Mouse (Mus musculus) subcutaneous adipose tissue, adult 2 months (tissue): ENCODE results near the gene Qars. TPM values are rescaled to one million over a fixed set of nuclear protein-coding genes. Genes with fewer than 3 reads are reported as not detected.

Experiments
- polyA plus RNA-seq: library from polyadenylated mRNA; depleted of rRNA; stranded (reverse); fragments of >200 nt; gene quantifications from 2 replicates; pipeline ENCODE4 v1.2.3, GENCODE M21; 2012; ENCODE audit warnings: low replicate concordance; rRNA removed

Gene Qars
- polyA plus RNA-seq: 172 and 318 TPM in 2 replicates

DNA sequence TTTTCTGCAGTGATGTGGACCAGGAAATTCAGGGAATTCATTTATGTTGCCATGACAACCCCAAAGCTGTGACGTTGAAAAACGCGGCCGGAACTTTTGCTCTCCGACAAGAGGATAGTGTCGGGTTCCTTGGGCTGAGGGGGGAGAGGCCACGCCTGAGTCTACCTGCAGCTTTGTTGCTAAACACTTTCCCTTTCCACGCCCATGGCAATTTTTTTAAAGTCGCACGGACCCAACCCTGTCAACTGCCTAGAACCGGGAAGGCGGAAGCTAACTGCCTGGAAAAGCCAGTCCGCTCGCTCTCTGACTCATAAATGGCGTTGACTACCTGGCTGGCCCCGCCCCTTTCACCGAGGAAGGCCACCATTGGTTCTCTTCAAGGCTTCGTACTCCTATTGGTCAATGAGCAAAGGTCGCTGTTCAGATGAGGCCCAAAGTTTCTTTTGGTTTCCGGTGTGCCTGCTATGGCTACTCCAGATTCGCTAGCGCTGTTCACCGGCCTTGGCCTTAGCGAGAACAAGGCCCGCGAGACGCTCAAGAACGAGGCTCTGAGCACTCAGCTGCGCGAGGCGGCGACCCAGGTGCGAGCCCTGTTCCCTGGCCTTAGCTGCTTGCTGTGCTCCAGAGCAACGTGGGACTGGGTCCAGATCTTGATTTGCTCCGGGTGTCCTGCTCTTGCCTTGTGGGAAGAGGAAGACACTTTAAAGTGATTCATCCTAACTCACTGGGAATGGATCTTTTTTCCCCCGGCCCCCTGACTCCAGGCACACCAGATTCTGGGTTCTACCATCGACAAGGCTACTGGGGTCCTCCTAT is at the start of gene Qars:
Gene Qars, plus strand, starts transcription at position 88 of the 816 bp plus-strand sequence.

DNA sequence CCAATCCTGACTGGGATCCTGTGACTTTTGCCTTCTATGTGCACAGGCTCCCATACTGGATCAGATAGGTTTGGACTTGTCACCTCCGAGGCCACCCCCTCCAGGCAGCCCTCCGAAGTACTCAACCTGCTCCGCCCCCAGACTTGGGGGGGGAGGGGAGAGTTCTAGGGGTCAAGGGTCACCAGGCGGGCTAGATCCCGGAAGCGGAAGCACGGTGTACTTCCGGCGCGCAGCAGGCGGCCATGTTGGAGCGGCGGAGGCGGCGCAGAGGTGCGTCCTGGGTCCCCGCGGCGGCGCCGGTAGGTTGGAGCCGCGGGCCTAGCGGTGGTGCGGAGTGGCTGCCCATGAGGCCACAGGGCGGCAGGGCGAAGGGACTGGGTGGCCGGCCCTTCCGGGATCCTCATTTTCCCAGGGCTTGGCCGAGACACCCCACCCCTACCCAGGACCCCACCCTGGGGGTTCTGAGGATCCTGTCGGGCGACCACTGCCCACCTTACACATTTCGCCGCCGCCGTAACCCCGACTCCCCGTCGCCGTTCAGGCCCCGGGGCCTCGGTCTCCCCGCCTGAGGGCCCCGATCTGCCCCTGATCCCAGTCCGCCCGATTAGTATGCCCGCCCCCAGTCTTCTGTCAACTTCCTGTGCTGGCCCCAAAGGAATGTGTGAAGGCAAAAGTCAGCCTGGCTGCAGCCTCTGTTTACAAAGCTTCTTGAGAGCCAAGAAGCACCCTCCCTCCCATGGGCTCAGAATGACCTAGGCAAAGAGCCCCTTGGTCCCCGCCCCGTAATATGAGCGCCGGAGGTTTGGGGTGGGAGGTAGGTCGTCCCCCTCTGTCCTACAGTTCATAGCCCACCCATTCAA is 47.0 kb upstream of the Qars start, which contains the start of gene Ccdc71:
Gene Ccdc71, plus strand, starts transcription at position 209 of the 860 bp plus-strand sequence.

DNA sequence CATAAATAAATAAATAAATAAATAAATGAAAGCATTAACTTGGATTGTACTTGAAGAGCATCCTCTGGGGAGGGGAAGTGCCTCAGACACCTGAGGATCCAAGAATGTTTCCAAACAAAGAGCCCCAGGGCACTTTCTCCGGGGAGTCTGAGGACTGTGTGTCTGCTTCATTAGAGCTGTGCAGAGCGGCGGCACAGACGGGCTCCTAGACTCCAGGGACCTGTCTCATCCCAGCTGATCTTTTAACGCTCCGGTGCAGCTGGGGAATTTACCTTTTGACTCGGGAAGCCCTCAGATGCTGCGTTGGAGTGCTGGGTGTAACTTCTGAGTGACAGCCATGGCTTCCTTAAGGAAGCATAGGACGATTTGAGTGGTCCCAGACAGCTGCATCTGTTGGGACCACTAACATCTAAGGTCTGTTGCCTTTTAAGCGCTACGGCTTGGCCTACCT is 46.3 kb upstream of the Qars start, which contains the start of gene Klhdc8b:
Gene Klhdc8b, minus strand, starts transcription at position 401 of the 451 bp plus-strand sequence.

DNA sequence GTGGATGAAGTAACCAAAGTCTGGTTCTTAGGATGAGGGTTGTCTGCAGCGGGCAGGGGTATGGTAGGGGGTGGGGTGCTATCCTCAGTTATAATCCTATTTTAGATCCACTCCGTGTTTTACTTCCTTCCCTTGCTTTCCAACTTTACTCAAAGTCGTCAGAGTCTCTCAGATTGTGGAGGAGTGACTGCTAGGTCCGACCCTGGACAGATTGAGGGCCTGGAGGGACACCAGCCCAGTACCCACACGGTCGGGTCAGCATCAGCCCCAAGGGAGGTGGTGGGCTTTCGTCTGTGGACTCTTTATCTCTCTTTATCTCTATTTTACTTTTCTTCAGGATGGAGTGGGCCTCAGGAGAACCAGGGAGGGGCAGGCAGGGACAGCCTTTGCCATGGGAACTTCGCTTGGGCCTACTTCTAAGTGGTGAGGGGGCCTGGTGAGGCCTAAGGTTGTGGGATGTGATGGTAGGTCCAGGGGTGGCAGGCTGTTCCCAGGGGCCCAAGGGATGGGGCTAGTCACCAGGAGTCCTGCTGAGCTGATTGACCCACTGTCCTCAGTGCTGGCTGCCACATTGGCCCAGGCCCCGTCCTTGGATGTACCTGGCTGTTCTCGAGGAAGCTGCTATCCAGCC is 27.7 kb upstream of the Qars start, which contains the start of gene Lamb2:
Gene Lamb2, plus strand, starts transcription at position 16 of the 631 bp plus-strand sequence.

DNA sequence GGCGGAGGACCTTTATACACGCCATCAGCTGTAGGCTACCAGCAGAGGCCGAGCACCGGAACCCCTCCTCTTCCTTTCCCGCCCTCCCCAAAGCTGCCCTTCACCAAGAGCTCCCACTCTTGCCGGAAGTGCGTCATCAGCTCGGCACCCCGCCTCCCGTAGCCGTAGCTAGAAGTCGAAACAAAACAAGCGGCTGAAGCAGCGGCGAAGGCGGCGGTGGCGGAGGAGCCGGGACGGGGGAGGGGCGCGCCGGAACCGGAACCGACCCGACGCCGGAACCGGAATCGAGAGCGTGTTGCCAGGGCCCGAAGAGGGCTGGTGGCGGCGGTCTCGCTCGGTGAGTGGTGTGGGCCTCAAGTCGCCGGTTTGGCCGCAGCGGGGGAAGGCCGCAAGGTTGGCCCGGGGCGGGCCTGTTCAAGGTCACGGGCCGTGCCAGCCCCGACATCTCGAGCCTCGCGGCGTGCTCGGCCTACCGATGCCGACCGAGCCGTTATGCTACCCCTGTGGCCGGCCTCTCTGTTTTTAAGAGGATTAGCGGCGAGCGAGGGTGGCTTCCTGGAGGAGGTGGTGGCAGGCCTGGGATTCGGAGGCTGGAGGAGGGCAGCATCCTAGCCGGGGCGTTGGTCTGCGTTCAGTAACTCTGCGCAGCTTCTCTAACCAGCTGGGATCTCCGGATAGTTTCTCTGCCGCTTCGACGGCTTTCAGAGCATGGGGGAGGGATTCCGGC is 16.8 kb upstream of the Qars start, which contains the start of gene Usp19:
Gene Usp19, plus strand, starts transcription at position 44 of the 727 bp plus-strand sequence.

DNA sequence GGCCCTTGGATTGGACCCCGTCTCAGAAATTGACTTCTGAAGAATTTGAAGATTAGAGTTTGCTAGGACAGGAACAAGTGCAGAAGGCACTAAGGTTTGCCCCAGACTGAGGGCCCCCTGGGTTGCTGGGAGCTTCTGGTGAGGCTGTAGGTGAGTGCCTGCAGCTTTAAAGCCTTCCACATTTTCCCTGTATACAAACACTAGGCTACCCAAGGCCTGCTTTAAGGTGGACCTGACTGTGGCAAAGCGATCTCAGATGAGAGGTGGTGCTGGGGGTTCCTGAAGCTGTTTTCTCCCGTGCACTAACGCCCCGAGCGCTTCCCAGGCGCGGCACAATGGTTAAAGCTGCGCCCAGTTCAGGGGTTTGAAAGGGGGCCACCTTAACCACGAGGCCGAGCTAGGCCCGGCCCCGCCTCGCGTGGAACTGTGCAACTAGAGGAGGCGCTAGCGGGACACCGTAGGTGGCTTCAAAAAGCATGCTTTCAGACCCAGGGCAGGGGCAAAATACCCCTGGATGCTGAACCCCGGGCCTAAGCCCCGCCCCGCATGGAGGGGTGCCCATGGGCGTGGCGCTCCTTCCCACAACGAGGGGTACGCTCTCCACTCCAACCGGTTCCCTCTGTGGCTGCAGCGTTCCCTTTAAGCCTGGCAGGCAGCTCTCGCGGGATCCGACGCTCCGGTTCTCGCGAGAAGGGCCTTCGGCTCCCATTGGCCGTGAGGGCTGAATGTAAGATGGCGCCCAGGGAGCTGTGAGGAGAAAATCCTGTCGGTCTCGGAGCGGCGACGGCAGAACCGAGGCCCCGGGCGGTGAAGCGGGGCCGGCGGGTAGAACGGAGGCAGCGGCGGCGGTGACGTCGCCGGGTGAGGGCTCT is 9.1 kb downstream of the Qars start, which contains the start of gene Qrich1:
Gene Qrich1, plus strand, starts transcription at position 427 of the 872 bp plus-strand sequence.

DNA sequence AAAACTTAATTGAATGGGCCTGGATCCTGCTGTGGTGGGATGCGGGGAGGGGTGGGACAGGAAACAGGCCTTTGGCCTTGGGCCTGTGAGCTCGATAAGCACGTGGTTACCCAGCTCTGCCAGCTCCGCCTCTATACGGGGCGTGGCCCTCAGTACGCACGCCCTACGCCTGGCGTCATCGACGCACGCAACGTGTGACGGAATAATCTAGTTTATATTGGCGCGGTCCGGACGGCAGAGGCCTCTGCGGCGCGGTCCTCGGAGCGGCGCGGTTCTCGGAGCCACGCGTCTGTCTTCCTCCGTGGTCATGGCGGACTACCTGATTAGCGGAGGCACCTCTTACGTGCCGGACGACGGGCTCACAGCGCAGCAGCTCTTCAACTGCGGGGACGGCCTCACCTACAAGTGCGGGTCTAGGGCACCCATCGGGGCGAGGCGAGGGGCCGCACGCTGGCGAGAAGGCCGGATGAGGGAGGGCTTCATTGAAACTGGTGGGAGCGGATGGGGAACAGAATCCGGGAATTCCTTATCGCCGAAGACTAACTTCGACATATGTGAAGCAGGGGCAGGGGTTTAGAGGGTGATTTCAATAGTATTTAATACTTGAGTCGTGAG is 52.8 kb downstream of the Qars start, which contains the start of gene Impdh2:
Gene Impdh2, plus strand, starts transcription at position 60 of the 615 bp plus-strand sequence.

Other genes with a start within 250 kb of the Qars start
- gene Dag1, start 243.7 kb upstream of the Qars start, polyA plus RNA-seq: 65.0 and 108 TPM in 2 replicates
- gene Nicn1, start 217.3 kb upstream of the Qars start, polyA plus RNA-seq: 32.6 and 34.7 TPM in 2 replicates
- gene Amt, start 210.9 kb upstream of the Qars start, polyA plus RNA-seq: 6.7 and 22.0 TPM in 2 replicates
- gene Rhoa, start 201.6 kb upstream of the Qars start, polyA plus RNA-seq: 192 and 239 TPM in 2 replicates
- gene Tcta, start 201.5 kb upstream of the Qars start, polyA plus RNA-seq: 59.0 and 105 TPM in 2 replicates
- 1,212 and 1,799 TPM in 2 replicates for gene Gpx1, start 168.8 kb upstream of the Qars start, polyA plus RNA-seq
- 82.2 and 92.5 TPM in 2 replicates for gene Usp4, start 159.9 kb upstream of the Qars start, polyA plus RNA-seq
- gene 1700102P08Rik, start 114.9 kb upstream of the Qars start, polyA plus RNA-seq: 0.21 and 0.27 TPM in 2 replicates
- 0.10 TPM in 1 of 2 replicates, not detected in the other for gene Ccdc36, start 79.2 kb upstream of the Qars start, polyA plus RNA-seq
- not detected in 2 replicates for gene BC048562, start 71.2 kb upstream of the Qars start, polyA plus RNA-seq
- gene Ccdc71, start 47.2 kb upstream of the Qars start, polyA plus RNA-seq: 20.4 and 34.4 TPM in 2 replicates
- 70.2 and 91.7 TPM in 2 replicates for gene Klhdc8b, start 46.1 kb upstream of the Qars start, polyA plus RNA-seq
- gene Lamb2, start 28.0 kb upstream of the Qars start, polyA plus RNA-seq: 223 and 264 TPM in 2 replicates
- 179 and 216 TPM in 2 replicates for gene Usp19, start 17.1 kb upstream of the Qars start, polyA plus RNA-seq
- 93.6 and 129 TPM in 2 replicates for gene Qrich1, start 9.1 kb downstream of the Qars start, polyA plus RNA-seq
- gene Impdh2, start 52.6 kb downstream of the Qars start, polyA plus RNA-seq: 48.0 and 173 TPM in 2 replicates
- 38.3 and 48.7 TPM in 2 replicates for gene Ndufaf3, start 59.7 kb downstream of the Qars start, polyA plus RNA-seq
- gene Dalrd3, start 62.2 kb downstream of the Qars start, polyA plus RNA-seq: 120 and 203 TPM in 2 replicates
- gene Wdr6, start 71.0 kb downstream of the Qars start, polyA plus RNA-seq: 41.1 and 162 TPM in 2 replicates
- gene P4htm, start 90.0 kb downstream of the Qars start, polyA plus RNA-seq: 5.3 and 35.1 TPM in 2 replicates
- 35.0 and 41.4 TPM in 2 replicates for gene Arih2, start 141.7 kb downstream of the Qars start, polyA plus RNA-seq
- gene Slc25a20, start 154.4 kb downstream of the Qars start, polyA plus RNA-seq: 36.9 and 73.5 TPM in 2 replicates
- 15.6 and 32.7 TPM in 2 replicates for gene Prkar2a, start 181.6 kb downstream of the Qars start, polyA plus RNA-seq